Mouse (Mus musculus): Measurements from ENCODE around the gene Gm20479.

Gene Gm20479

GRCm38 (mm10) chr7:27310996-27311535 is 46.2 kb downstream of the Gm20479 start:
- no peak for DNase-seq (ENCODE audit: low read depth)

GRCm38 (mm10) chr7:27310306-27310705 is 46.9 kb downstream of the Gm20479 start:
- DNase-seq (ENCODE audit: low read depth): no peak

GRCm38 (mm10) chr7:27309832-27310231 is 47.4 kb downstream of the Gm20479 start:
- no peak for DNase-seq (ENCODE audit: low read depth)

GRCm38 (mm10) chr7:27308821-27309549 is 48.2 kb downstream of the Gm20479 start:
- no peak for DNase-seq (ENCODE audit: low read depth)

GRCm38 (mm10) chr7:27307551-27307950 is 49.7 kb downstream of the Gm20479 start:
- DNase-seq (ENCODE audit: low read depth): no peak

- DNase-seq (ENCODE audit: low read depth): no peak
Observed at GRCm38 (mm10) chr7:27306161-27307160, 50.8 kb downstream of the Gm20479 start.

- no peak for DNase-seq (ENCODE audit: low read depth)
Observed at GRCm38 (mm10) chr7:27305091-27305730, 52.0 kb downstream of the Gm20479 start.
